In the genomic region with DNA sequence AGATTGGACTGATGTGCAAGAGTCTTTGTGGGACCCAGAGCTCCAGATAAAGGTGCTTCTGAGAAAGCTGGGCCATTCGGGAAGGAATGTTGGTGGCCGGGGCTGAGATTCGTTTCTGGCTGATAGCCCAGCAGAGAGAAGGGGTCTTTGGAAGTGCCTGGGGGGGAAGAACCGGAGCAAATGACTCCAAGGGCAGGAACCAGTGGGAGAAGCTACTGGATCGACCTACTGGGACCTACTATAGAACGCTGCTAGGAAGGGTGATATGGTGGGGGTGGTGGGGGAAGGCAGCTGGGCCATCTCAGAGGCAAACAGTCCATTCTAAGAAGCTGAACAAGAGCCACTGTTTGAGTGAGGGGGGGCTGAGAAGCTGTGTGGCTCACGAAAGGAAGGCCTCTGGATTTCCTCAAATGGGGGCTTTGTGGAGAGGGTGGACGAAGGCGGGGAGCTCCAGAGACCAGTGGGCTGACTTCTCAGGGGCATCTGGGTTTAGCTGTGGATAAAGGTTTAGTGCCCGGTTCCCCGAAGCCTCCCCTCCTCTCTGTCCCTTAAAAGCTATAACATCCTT, we compare ENCODE assay signal across 18 mouse cellular contexts. TPM values are rescaled to one million over a fixed set of nuclear protein-coding genes. Genes with fewer than 3 reads are reported as not detected.
DNase-seq lines count a peak whose midpoint lies in the region; ATAC-seq and TF ChIP-seq lines count a peak whose summit lies in the region.
"Had no signal": no experiment of that assay in that cellular context is flagged by ENCODE, and none has a peak within 500 bp of the region (broad histone marks: within the 10 kb centered on the region; RNA-seq: fewer than 3 reads in every experiment).

No protein-coding gene starts in this region.

- DNase-seq in cerebellum, adult 2 months, result no peak
- no peak for DNase-seq in cerebellum, adult 18-20 months
- DNase-seq in neural tube, embryonic 10.5 days (ENCODE audit: extremely low spot score, low spot score), result no peak
- DNase-seq in layer of hippocampus, postnatal 36 days, result no peak
- no peak for DNase-seq in gastrocnemius, adult 2 months
- DNase-seq: gastrocnemius, postnatal 10 days; heart, postnatal 14 days; kidney, adult 18-20 months; kidney, postnatal 4 days; liver, postnatal 0 days; thymus, postnatal 25 days had no signal

- H3K36me3 ChIP-seq in neural tube, embryonic 12.5 days, result peaks cover 26% of the 10 kb centered on the region
- H3K36me3 ChIP-seq in midbrain, embryonic 13.5 days, result peaks cover 22% of the 10 kb centered on the region
- H3K36me3 ChIP-seq in stomach, embryonic 16.5 days (ENCODE audit: control insufficient read depth, insufficient read depth, low read length), result peaks cover 10% of the 10 kb centered on the region

- no peak overlapping the region for H3K4me3 ChIP-seq in cerebellum, adult 2 months (replicated peaks; ENCODE audit: insufficient read depth, low read depth, low read length)
- no peak overlapping the region for H3K4me3 ChIP-seq in neural tube, embryonic 12.5 days
- H3K4me3 ChIP-seq in midbrain, embryonic 13.5 days (replicated peaks), result no peak overlapping the region
- no peak overlapping the region for H3K4me3 ChIP-seq in stomach, embryonic 16.5 days (replicated peaks; ENCODE audit: low read length)
- H3K4me3 ChIP-seq in gastrocnemius, adult 2 months, result no peak overlapping the region
- H3K4me3 ChIP-seq: myocyte had no signal

- intact Hi-C loops in gastrocnemius, adult 2 months (cut with DNase I), result no loop called here

- TF ChIP-seq POLR2A in cerebellum, adult 2 months (IDR thresholded peaks at IDR 0.05; ENCODE audit: borderline replicate concordance, insufficient read depth, low read length), result no peak

- H3K27ac ChIP-seq in cerebellum, adult 2 months (ENCODE audit: insufficient read depth, low read length), result peak overlapping the region; percentile 45; the same call in 1 of the 2 replicates
- H3K27ac ChIP-seq in neural tube, embryonic 12.5 days, result no peak overlapping the region
- H3K27ac ChIP-seq in midbrain, embryonic 13.5 days, result peak overlapping the region; percentile 59
- H3K27ac ChIP-seq in stomach, embryonic 16.5 days (ENCODE audit: low read length), result peak overlapping the region; percentile 8; the same call in 1 of the 2 replicates
- H3K27ac ChIP-seq in gastrocnemius, adult 2 months, result no peak overlapping the region; the same call in 1 of the 2 replicates
- H3K27ac ChIP-seq: macrophage had no signal

- H3K27me3 ChIP-seq in cerebellum, adult 2 months (ENCODE audit: control insufficient read depth, insufficient read depth, low read length), result no peaks in the 10 kb centered on the region
- H3K27me3 ChIP-seq in neural tube, embryonic 12.5 days (replicated peaks), result no peaks in the 10 kb centered on the region
- H3K27me3 ChIP-seq in midbrain, embryonic 13.5 days, result no peaks in the 10 kb centered on the region
- H3K27me3 ChIP-seq in stomach, embryonic 16.5 days (ENCODE audit: control insufficient read depth, insufficient read depth, low read length), result no peaks in the 10 kb centered on the region
- H3K27me3 ChIP-seq: CH12.LX had no signal

- H3K4me2 ChIP-seq in neural tube, embryonic 12.5 days (replicated peaks), result 0 out of 2 replicates have a peak overlapping the region, but pooled peaks have one; percentile 5
- H3K4me2 ChIP-seq in midbrain, embryonic 13.5 days (replicated peaks), result no peak overlapping the region
- H3K4me2 ChIP-seq in stomach, embryonic 16.5 days (ENCODE audit: low read depth, low read length), result no peak overlapping the region

- H3K9ac ChIP-seq in neural tube, embryonic 12.5 days, result no peak overlapping the region
- H3K9ac ChIP-seq in midbrain, embryonic 13.5 days (replicated peaks), result no peak overlapping the region
- H3K9ac ChIP-seq in stomach, embryonic 16.5 days (ENCODE audit: low read length), result no peak overlapping the region
- H3K9ac ChIP-seq: liver, postnatal 0 days had no signal

- 64% methylated on average over 11 of the region's 11 CpGs for WGBS in cerebellum, adult 2 months
- WGBS in neural tube, embryonic 12.5 days, result 75% methylated on average over 11 of the region's 11 CpGs
- WGBS in midbrain, embryonic 13.5 days, result 72% methylated on average over 11 of the region's 11 CpGs
- 60% methylated on average over 11 of the region's 11 CpGs for WGBS in stomach, embryonic 16.5 days

- no peak for TF ChIP-seq CTCF in cerebellum, adult 2 months (IDR thresholded peaks at IDR 0.05; ENCODE audit: borderline replicate concordance, insufficient read depth, low read depth, low read length)
- no peak for TF ChIP-seq CTCF in gastrocnemius, adult 2 months (IDR thresholded peaks at IDR 0.05)

- H3K4me1 ChIP-seq in cerebellum, adult 2 months (ENCODE audit: control insufficient read depth, insufficient read depth, low read length), result peaks cover 3% of the 10 kb centered on the region; the same call in 1 of the 2 replicates
- peaks cover 18% of the 10 kb centered on the region for H3K4me1 ChIP-seq in neural tube, embryonic 12.5 days
- peaks cover 33% of the 10 kb centered on the region for H3K4me1 ChIP-seq in midbrain, embryonic 13.5 days (replicated peaks)
- peaks cover 2% of the 10 kb centered on the region for H3K4me1 ChIP-seq in stomach, embryonic 16.5 days (ENCODE audit: control insufficient read depth, insufficient read depth, low read length)

- no peak; the same call in 1 of the 2 replicates for ATAC-seq in neural tube, embryonic 12.5 days (ENCODE audit: low FRiP score, low read depth)
- no peak for ATAC-seq in midbrain, embryonic 13.5 days
- no peak for ATAC-seq in stomach, embryonic 16.5 days (ENCODE audit: insufficient read depth, low FRiP score)
- ATAC-seq: liver, postnatal 0 days had no signal

- H3K9me3 ChIP-seq in neural tube, embryonic 12.5 days, result no peaks in the 10 kb centered on the region
- no peaks in the 10 kb centered on the region for H3K9me3 ChIP-seq in midbrain, embryonic 13.5 days
- no peaks in the 10 kb centered on the region for H3K9me3 ChIP-seq in stomach, embryonic 16.5 days (replicated peaks; ENCODE audit: control insufficient read depth, low read length)

RNA-seq across cellular contexts. Expression of a gene that starts 7.8 kb away (rescaled TPM):
- 555 and 600 TPM in 2 replicates for polyA plus RNA-seq in cerebellum, adult 2 months (2012; rRNA removed)
- 0.11 and 0.16 TPM in 2 replicates for polyA plus RNA-seq in neural tube, embryonic 12.5 days (2016; fragmentation: Nextera tagmentation; extraction: Ambion mirVana)
- polyA plus RNA-seq in midbrain, embryonic 13.5 days (2015; fragmentation: Nextera tagmentation; extraction: Ambion mirVana), result 0.13 and 0.17 TPM in 2 replicates
- polyA plus RNA-seq in stomach, embryonic 16.5 days (2015; fragmentation: Nextera tagmentation; extraction: Ambion mirVana), result 0.90 and 1.3 TPM in 2 replicates
- 100 to 1,000 TPM; 188 to 199 TPM for total RNA-seq in layer of hippocampus, postnatal 36 days (2021)
- under 1 TPM; 0.38 to 0.56 TPM for total RNA-seq in gastrocnemius, adult 2 months (2021)
- total RNA-seq: CH12.LX had no signal
- polyA plus RNA-seq: embryonic facial prominence, embryonic 11.5 days; liver, postnatal 0 days; macrophage had no signal

RNA-seq across cellular contexts. Expression of a gene that starts 13.0 kb away (rescaled TPM):
- 285 and 297 TPM in 2 replicates for polyA plus RNA-seq in cerebellum, adult 2 months (2012; rRNA removed)
- 185 and 197 TPM in 2 replicates for polyA plus RNA-seq in neural tube, embryonic 12.5 days (2016; fragmentation: Nextera tagmentation; extraction: Ambion mirVana)
- 234 and 247 TPM in 2 replicates for polyA plus RNA-seq in midbrain, embryonic 13.5 days (2015; fragmentation: Nextera tagmentation; extraction: Ambion mirVana)
- polyA plus RNA-seq in stomach, embryonic 16.5 days (2015; fragmentation: Nextera tagmentation; extraction: Ambion mirVana), result 35.3 and 37.6 TPM in 2 replicates
- total RNA-seq in layer of hippocampus, postnatal 36 days (2021), result 100 to 1,000 TPM; 251 to 253 TPM
- 10 to 100 TPM; 16.5 to 17.8 TPM for total RNA-seq in gastrocnemius, adult 2 months (2021)

RNA-seq across cellular contexts. Expression of a gene that starts 27.1 kb away (rescaled TPM):
- polyA plus RNA-seq in cerebellum, adult 2 months (2012; rRNA removed), result 0.25 and 0.29 TPM in 2 replicates
- 1.1 and 1.2 TPM in 2 replicates for polyA plus RNA-seq in neural tube, embryonic 12.5 days (2016; fragmentation: Nextera tagmentation; extraction: Ambion mirVana)
- polyA plus RNA-seq in midbrain, embryonic 13.5 days (2015; fragmentation: Nextera tagmentation; extraction: Ambion mirVana), result 0.46 and 0.51 TPM in 2 replicates
- 1.6 and 2.8 TPM in 2 replicates for polyA plus RNA-seq in stomach, embryonic 16.5 days (2015; fragmentation: Nextera tagmentation; extraction: Ambion mirVana)
- not detected for total RNA-seq in layer of hippocampus, postnatal 36 days (2021)
- total RNA-seq in gastrocnemius, adult 2 months (2021), result under 1 TPM in 1 of 2 experiments, not detected in 1; 0.17 TPM

RNA-seq across cellular contexts. Expression of a gene that starts 54.6 kb away (rescaled TPM):
- polyA plus RNA-seq in cerebellum, adult 2 months (2012; rRNA removed), result 2.9 and 3.0 TPM in 2 replicates
- polyA plus RNA-seq in neural tube, embryonic 12.5 days (2016; fragmentation: Nextera tagmentation; extraction: Ambion mirVana), result 0.96 and 1.1 TPM in 2 replicates
- 0.35 and 0.44 TPM in 2 replicates for polyA plus RNA-seq in midbrain, embryonic 13.5 days (2015; fragmentation: Nextera tagmentation; extraction: Ambion mirVana)
- 1.1 and 1.2 TPM in 2 replicates for polyA plus RNA-seq in stomach, embryonic 16.5 days (2015; fragmentation: Nextera tagmentation; extraction: Ambion mirVana)
- 1 to 10 TPM; 1.7 to 1.8 TPM for total RNA-seq in layer of hippocampus, postnatal 36 days (2021)
- under 1 TPM; 0.08 to 0.86 TPM for total RNA-seq in gastrocnemius, adult 2 months (2021)
- polyA plus RNA-seq: macrophage had no signal

Comparison
In these comparisons a context has a peak if more than half of its experiments do, and no peak if none do; other contexts are left out.
1. H3K27ac ChIP-seq: peak in cerebellum, adult 2 months (single experiment), midbrain, embryonic 13.5 days (single experiment) and stomach, embryonic 16.5 days (single experiment); none in neural tube, embryonic 12.5 days (single experiment) and gastrocnemius, adult 2 months (single experiment).
2. RNA of a gene that starts 7.8 kb away (polyA plus RNA-seq): 555 to 600 TPM in cerebellum, adult 2 months; 0.90 to 1.3 TPM in stomach, embryonic 16.5 days, 0.11 to 0.16 TPM in neural tube, embryonic 12.5 days and 0.13 to 0.17 TPM in midbrain, embryonic 13.5 days; every median in the first group is over 100 times any median in the second.